Mouse (Mus musculus) MEL (cell line): Measurements from ENCODE around the gene Tuba1a. TPM values are rescaled to one million over a fixed set of nuclear protein-coding genes. Genes with fewer than 3 reads are reported as not detected.

Experiments used
- DNase-seq: peaks from one replicate; pipeline ENCODE4 v3.0.0; 2011; ENCODE audit warnings: low read depth, low spot score
- H3K27ac ChIP-seq: 2 replicates; pipeline ENCODE4 v1.5.1; 2012; ENCODE audit warnings: low read depth, mild to moderate bottlenecking, control low read depth, low read length, moderate library complexity; ENCODE audit not compliant: control insufficient read depth
- H3K27me3 ChIP-seq, 2 experiments: fragments of 150-350 bp in 1 of 2; sonication (generic) in 1 of 2; 2 replicates each; pipeline ENCODE4 v1.6.1; 2012; ENCODE audit warnings: low read length in 2 of 2, mild to moderate bottlenecking in 2 of 2, improper control_type of control experiment in 1 of 2, moderate library complexity in 1 of 2; ENCODE audit not compliant: insufficient read depth in 2 of 2, control insufficient read depth in 1 of 2
- H3K36me3 ChIP-seq, 2 experiments: 2 replicates each; pipeline ENCODE4 v1.6.1; 2012 to 2014; ENCODE audit warnings: low read length in 2 of 2, improper control_type of control experiment in 1 of 2, inconsistent platforms in 1 of 2, mild to moderate bottlenecking in 1 of 2; ENCODE audit not compliant: insufficient read depth in 2 of 2, control insufficient read depth in 1 of 2
- H3K4me1 ChIP-seq, 2 experiments: fragments of 150-350 bp in 1 of 2; sonication (generic) in 1 of 2; 2 replicates each; pipeline ENCODE4 v1.6.1; 2012; ENCODE audit warnings: low read length in 2 of 2, improper control_type of control experiment in 1 of 2, mild to moderate bottlenecking in 1 of 2; ENCODE audit not compliant: insufficient read depth in 2 of 2, control insufficient read depth in 1 of 2
- H3K4me3 ChIP-seq, 2 experiments: fragments of 150-350 bp in 1 of 2; sonication (generic) in 1 of 2; 2 replicates each; pipeline ENCODE4 v1.5.1; 2012; ENCODE audit warnings: low read depth in 2 of 2, low read length in 2 of 2, mild to moderate bottlenecking in 2 of 2, moderate library complexity in 2 of 2, control low read depth in 1 of 2, improper control_type of control experiment in 1 of 2; ENCODE audit not compliant: control insufficient read depth in 1 of 2, insufficient read depth in 1 of 2
- H3K79me2 ChIP-seq: 2 replicates; pipeline ENCODE4 v1.6.1; 2012; ENCODE audit warnings: mild to moderate bottlenecking, low read length, moderate library complexity; ENCODE audit not compliant: control insufficient read depth, poor library complexity, insufficient read depth
- H3K9ac ChIP-seq: 2 replicates; pipeline ENCODE4 v1.6.1; 2012; ENCODE audit warnings: low read depth, mild to moderate bottlenecking, control low read depth, low read length, moderate library complexity; ENCODE audit not compliant: control insufficient read depth, poor library complexity, severe bottlenecking
- H3K9me3 ChIP-seq: fragments of 150-350 bp; sonication (generic); replicated peaks from 2 replicates; pipeline ENCODE4 v1.6.1; 2012; ENCODE audit warnings: mild to moderate bottlenecking, low read length, improper control_type of control experiment, moderate library complexity; ENCODE audit not compliant: insufficient read depth
- BHLHE40 ChIP-seq: IDR thresholded peaks from 2 replicates; pipeline ENCODE4 v1.6.1; 2012; ENCODE audit warnings: low read depth, mild to moderate bottlenecking, inconsistent platforms, low read length, improper control_type of control experiment, borderline replicate concordance
- CHD1 ChIP-seq: IDR thresholded peaks from 2 replicates; pipeline ENCODE4 v1.6.1; 2012; ENCODE audit warnings: low read depth, mild to moderate bottlenecking, inconsistent platforms, low read length, improper control_type of control experiment
- CTCF ChIP-seq, 3 experiments: IDR thresholded peaks in 2 of 3; conservative IDR thresholded peaks in 1 of 3; 2 replicates each; pipeline ENCODE4 v1.5.1; 2011 to 2012; ENCODE audit warnings: low read length in 3 of 3, low read depth in 2 of 3, mild to moderate bottlenecking in 2 of 3, improper control_type of control experiment in 1 of 3, inconsistent platforms in 1 of 3, mixed read lengths in 1 of 3, moderate library complexity in 1 of 3; ENCODE audit not compliant: control insufficient read depth in 1 of 3, insufficient read depth in 1 of 3, poor library complexity in 1 of 3, severe bottlenecking in 1 of 3
- E2F4 ChIP-seq: IDR thresholded peaks from 2 replicates; pipeline ENCODE4 v1.6.1; 2011; ENCODE audit warnings: low read depth, low read length, improper control_type of control experiment, borderline replicate concordance
- EP300 ChIP-seq, 2 experiments: IDR thresholded peaks; 2 replicates each; pipeline ENCODE4 v1.6.1; 2011; ENCODE audit warnings: improper control_type of control experiment in 2 of 2, low read length in 2 of 2, low read depth in 1 of 2, mild to moderate bottlenecking in 1 of 2
- GABPA ChIP-seq: IDR thresholded peaks from 2 replicates; pipeline ENCODE4 v1.6.1; 2012; ENCODE audit warnings: low read depth, mild to moderate bottlenecking, inconsistent platforms, low read length, improper control_type of control experiment, moderate library complexity
- JUND ChIP-seq: IDR thresholded peaks from 2 replicates; pipeline ENCODE4 v1.6.1; 2011; ENCODE audit warnings: low read depth, mild to moderate bottlenecking, improper control_type of control experiment, low read length
- KAT2A ChIP-seq: conservative IDR thresholded peaks from 2 replicates; pipeline ENCODE4 v1.6.1; 2012; ENCODE audit warnings: low read depth, low read length, improper control_type of control experiment, inconsistent platforms
- MAX ChIP-seq: IDR thresholded peaks from 2 replicates; pipeline ENCODE4 v1.6.1; 2011; ENCODE audit warnings: low read length, improper control_type of control experiment
- MAZ ChIP-seq: IDR thresholded peaks from 2 replicates; pipeline ENCODE4 v1.6.1; 2012; ENCODE audit warnings: low read depth, mild to moderate bottlenecking, inconsistent platforms, low read length, improper control_type of control experiment
- MEF2A ChIP-seq: IDR thresholded peaks from 2 replicates; pipeline ENCODE4 v1.6.1; 2014; ENCODE audit warnings: low read depth, mild to moderate bottlenecking, inconsistent platforms, low read length, improper control_type of control experiment; ENCODE audit not compliant: poor library complexity, insufficient replicate concordance, severe bottlenecking; ENCODE audit errors: extremely low read depth
- MXI1 ChIP-seq: IDR thresholded peaks from 2 replicates; pipeline ENCODE4 v1.6.1; 2011; ENCODE audit warnings: mild to moderate bottlenecking, low read depth, low read length, improper control_type of control experiment
- MYB ChIP-seq: IDR thresholded peaks from 2 replicates; pipeline ENCODE4 v1.6.1; 2011; ENCODE audit warnings: mild to moderate bottlenecking, low read depth, low read length, improper control_type of control experiment
- MYC ChIP-seq: IDR thresholded peaks from 2 replicates; pipeline ENCODE4 v1.6.1; 2011; ENCODE audit warnings: low read depth, mild to moderate bottlenecking, low read length, improper control_type of control experiment, moderate library complexity
- NRF1 ChIP-seq: IDR thresholded peaks from 2 replicates; pipeline ENCODE4 v1.6.1; 2014; ENCODE audit warnings: low read depth, mild to moderate bottlenecking, inconsistent platforms, low read length, improper control_type of control experiment, moderate library complexity; ENCODE audit not compliant: poor library complexity, insufficient read depth, severe bottlenecking
- POLR2A ChIP-seq, 2 experiments: IDR thresholded peaks; 2 replicates each; pipeline ENCODE4 v1.6.1; 2011 to 2012; ENCODE audit warnings: low read length in 2 of 2, mild to moderate bottlenecking in 2 of 2, control low read depth in 1 of 2, improper control_type of control experiment in 1 of 2, low read depth in 1 of 2, moderate library complexity in 1 of 2; ENCODE audit not compliant: control insufficient read depth in 1 of 2, insufficient read depth in 1 of 2, poor library complexity in 1 of 2
- RCOR1 ChIP-seq: IDR thresholded peaks from 2 replicates; pipeline ENCODE4 v1.6.1; 2012; ENCODE audit warnings: low read depth, mild to moderate bottlenecking, inconsistent platforms, low read length, improper control_type of control experiment
- SIN3A ChIP-seq: IDR thresholded peaks from 2 replicates; pipeline ENCODE4 v1.6.1; 2012; ENCODE audit warnings: low read length, improper control_type of control experiment, inconsistent platforms
- SMC3 ChIP-seq: IDR thresholded peaks from 2 replicates; pipeline ENCODE4 v1.6.1; 2011; ENCODE audit warnings: low read depth, low read length, improper control_type of control experiment
- TAL1 ChIP-seq: IDR thresholded peaks from 2 replicates; pipeline ENCODE4 v1.6.1; 2012; ENCODE audit warnings: mild to moderate bottlenecking, inconsistent platforms, low read length, moderate library complexity, mixed read lengths
- TBP ChIP-seq: IDR thresholded peaks from 2 replicates; pipeline ENCODE4 v1.8.0; 2011; ENCODE audit warnings: low read depth, low read length, improper control_type of control experiment
- TCF12 ChIP-seq: IDR thresholded peaks from 2 replicates; pipeline ENCODE4 v1.6.1; 2014; ENCODE audit warnings: low read depth, mild to moderate bottlenecking, inconsistent platforms, low read length, improper control_type of control experiment, moderate library complexity
- UBTF ChIP-seq: IDR thresholded peaks from 2 replicates; pipeline ENCODE4 v1.6.1; 2012; ENCODE audit warnings: low read depth, mild to moderate bottlenecking, inconsistent platforms, low read length, improper control_type of control experiment, moderate library complexity, borderline replicate concordance; ENCODE audit not compliant: insufficient read depth
- USF1 ChIP-seq: IDR thresholded peaks from 2 replicates; pipeline ENCODE4 v1.6.1; 2014; ENCODE audit warnings: low read depth, mild to moderate bottlenecking, inconsistent platforms, low read length, improper control_type of control experiment, moderate library complexity
- USF2 ChIP-seq, 2 experiments: IDR thresholded peaks; 2 replicates each; pipeline ENCODE4 v1.6.1; 2011 to 2012; ENCODE audit warnings: improper control_type of control experiment in 2 of 2, low read length in 2 of 2, borderline replicate concordance in 1 of 2, inconsistent platforms in 1 of 2, low read depth in 1 of 2, mild to moderate bottlenecking in 1 of 2; ENCODE audit not compliant: insufficient read depth in 1 of 2
- ZC3H11A ChIP-seq: IDR thresholded peaks from 2 replicates; pipeline ENCODE4 v1.6.1; 2012; ENCODE audit warnings: low read depth, mild to moderate bottlenecking, inconsistent platforms, low read length, improper control_type of control experiment
- ZMIZ1 ChIP-seq: IDR thresholded peaks from 2 replicates; pipeline ENCODE4 v1.6.1; 2012; ENCODE audit warnings: low read depth, mild to moderate bottlenecking, inconsistent platforms, low read length, improper control_type of control experiment, moderate library complexity
- polyA plus RNA-seq, 2 experiments: library from polyadenylated mRNA; stranded (reverse) in 1 of 2; unstranded in 1 of 2; fragments of >175 nt in 1 of 2; fragments of >200 nt in 1 of 2; gene quantifications; 2 replicates each; pipeline versions ENCODE4 v1.2.1 to v1.2.4; 2012; ENCODE audit warnings: low replicate concordance in 2 of 2, low read depth in 1 of 2; ENCODE audit not compliant: insufficient read length in 2 of 2, insufficient read depth in 1 of 2, missing spikeins in 1 of 2
- total RNA-seq: library from RNA; depleted of rRNA; stranded (reverse); fragments of 300-350 nt; gene quantifications from 2 replicates; pipeline ENCODE4 v1.2.3, GENCODE M21; 2012

Tuba1a gene
- total and polyA plus RNA-seq, 3 experiments, result 83.6 to 112 TPM; not detected in 1

DNA sequence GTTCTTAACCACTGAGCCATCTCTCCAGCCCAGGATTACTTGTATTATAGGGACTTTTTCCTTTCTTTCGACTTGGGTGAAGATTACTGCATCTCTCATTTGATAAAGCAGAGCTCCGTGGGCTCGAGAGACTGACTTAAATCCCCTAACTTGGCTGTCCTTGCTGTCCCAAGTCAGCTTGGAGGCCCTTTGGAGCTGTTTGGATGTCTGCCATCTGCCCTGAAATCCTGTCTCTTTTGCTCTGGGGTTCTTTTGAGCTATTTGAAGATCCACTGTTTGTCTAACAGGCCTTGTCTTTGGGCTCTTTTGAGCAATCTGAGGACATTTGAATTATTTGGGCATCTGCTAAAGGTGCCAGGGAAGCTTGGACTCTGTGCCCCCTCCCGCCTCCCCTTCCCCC lies 11.4 kb downstream of the Tuba1a start:
- H3K36me3 ChIP-seq, result 0 out of 4 replicates have a peak, but pooled peaks cover 0 to under 1% of the 10 kb centered on the region in 2 experiments
- no peak for DNase-seq
- no peaks in the 10 kb centered on the region for H3K4me1 ChIP-seq
- no peaks in the 10 kb centered on the region for H3K9me3 ChIP-seq
- no peaks in the 10 kb centered on the region for H3K79me2 ChIP-seq
- no peak overlapping the region for H3K9ac ChIP-seq
- TF ChIP-seq CTCF (IDR thresholded peaks at IDR 0.05 in 2 of 3, conservative IDR thresholded peaks at IDR 0.05 in 1 of 3; ENCODE audit: control insufficient read depth in 1 of 3, insufficient read depth in 1 of 3, low read depth in 2 of 3, low read length in 3 of 3, poor library complexity in 1 of 3, severe bottlenecking in 1 of 3) (no peak), KAT2A (no peak), MYC (no peak), UBTF (no peak), NRF1 (no peak), POLR2A (IDR thresholded peaks at IDR 0.05; ENCODE audit: control insufficient read depth in 1 of 2, insufficient read depth in 1 of 2, low read depth in 1 of 2, low read length in 2 of 2, poor library complexity in 1 of 2) (no peak), MAZ (no peak), RCOR1 (no peak), ZMIZ1 (no peak), MXI1 (no peak), MYB (no peak), JUND (no peak), TCF12 (no peak), GABPA (no peak), SMC3 (no peak), E2F4 (no peak), EP300 (IDR thresholded peaks at IDR 0.05; ENCODE audit: low read depth in 1 of 2, low read length in 2 of 2) (no peak)
- H3K27ac ChIP-seq, result no peak overlapping the region
- no peak overlapping the region for H3K4me3 ChIP-seq
- no peaks in the 10 kb centered on the region for H3K27me3 ChIP-seq

DNA sequence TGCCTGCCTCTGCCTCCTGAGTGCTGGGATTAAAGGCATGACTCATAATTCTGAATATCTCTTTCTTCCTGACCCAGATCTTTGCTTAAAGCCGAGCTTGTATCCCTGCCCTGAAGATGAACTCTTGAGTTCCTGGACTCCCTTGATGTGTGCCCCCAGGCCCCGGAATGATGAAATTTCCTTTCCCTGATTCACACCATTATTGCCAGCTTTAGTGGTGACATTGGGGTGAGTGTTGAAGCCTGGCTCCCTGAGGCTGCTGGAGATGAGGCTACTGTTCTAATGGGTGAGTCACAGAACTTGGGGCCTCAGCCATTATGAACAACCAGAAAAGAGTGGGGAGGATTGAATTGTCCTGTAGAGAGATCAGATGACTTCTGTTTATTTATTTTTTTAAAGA lies 12.0 kb downstream of the Tuba1a start:
- H3K27me3 ChIP-seq, result no peaks in the 10 kb centered on the region
- H3K9me3 ChIP-seq, result no peaks in the 10 kb centered on the region
- DNase-seq, result no peak
- no peaks in the 10 kb centered on the region for H3K4me1 ChIP-seq
- TF ChIP-seq MXI1 (no peak), UBTF (no peak), MAZ (no peak), EP300 (IDR thresholded peaks at IDR 0.05; ENCODE audit: low read depth in 1 of 2, low read length in 2 of 2) (no peak), USF2 (IDR thresholded peaks at IDR 0.05; ENCODE audit: borderline replicate concordance in 1 of 2, insufficient read depth in 1 of 2, low read depth in 1 of 2, low read length in 2 of 2) (no peak), CHD1 (no peak), BHLHE40 (no peak), MEF2A (no peak), MYC (no peak), TBP (no peak), ZC3H11A (no peak), TAL1 (no peak), MAX (no peak), SIN3A (no peak), USF1 (no peak)
- no peak overlapping the region for H3K4me3 ChIP-seq
- H3K36me3 ChIP-seq, result 0 out of 4 replicates have a peak, but pooled peaks cover 0 to 2% of the 10 kb centered on the region in 2 experiments
- H3K79me2 ChIP-seq, result no peaks in the 10 kb centered on the region
- H3K9ac ChIP-seq, result no peak overlapping the region
- no peak overlapping the region for H3K27ac ChIP-seq
